Mouse (Mus musculus) C2C12 (cell line): Measurements from ENCODE around the gene Slit1. TPM values are rescaled to one million over a fixed set of nuclear protein-coding genes. Genes with fewer than 3 reads are reported as not detected.

Experiments used
- H3K27me3 ChIP-seq: one replicate; pipeline ENCODE4 v1.6.1; 2011; ENCODE audit not compliant: control insufficient read depth, insufficient read depth, insufficient read length
- H3K36me3 ChIP-seq: one replicate; pipeline ENCODE4 v1.6.1; 2011; ENCODE audit not compliant: control insufficient read depth, insufficient read depth
- H3K4me3 ChIP-seq: one replicate; pipeline ENCODE4 v1.5.1; 2011; ENCODE audit warnings: mild to moderate bottlenecking, control low read depth; ENCODE audit not compliant: poor library complexity, insufficient read depth, severe bottlenecking
- H3K79me2 ChIP-seq: one replicate; pipeline ENCODE4 v1.6.1; 2011; ENCODE audit not compliant: control insufficient read depth, insufficient read depth
- H3K79me3 ChIP-seq: one replicate; pipeline ENCODE4 v1.6.1; 2011; ENCODE audit warnings: low read depth, control low read depth
- H3ac ChIP-seq: one replicate; pipeline ENCODE3; 2011; ENCODE audit warnings: low read depth; ENCODE audit not compliant: control insufficient read depth, insufficient read length
- CEBPB ChIP-seq: IDR thresholded peaks from one replicate; pipeline ENCODE4 v1.6.1; 2011; ENCODE audit warnings: low read depth, mild to moderate bottlenecking, control low read depth, moderate library complexity
- CTCF ChIP-seq: IDR thresholded peaks from one replicate; pipeline ENCODE4 v1.5.1; 2011; ENCODE audit not compliant: control insufficient read depth, insufficient read depth, insufficient read length
- FOSL1 ChIP-seq: IDR thresholded peaks from one replicate; pipeline ENCODE4 v1.8.0; 2011; ENCODE audit warnings: mild to moderate bottlenecking, low read length; ENCODE audit not compliant: poor library complexity, insufficient read depth, severe bottlenecking
- MAX ChIP-seq: IDR thresholded peaks from one replicate; pipeline ENCODE4 v1.6.1; 2011; ENCODE audit warnings: mild to moderate bottlenecking, control low read depth
- MYOD1 ChIP-seq: IDR thresholded peaks from one replicate; pipeline ENCODE4 v1.6.1; 2011; ENCODE audit warnings: low read depth; ENCODE audit not compliant: control insufficient read depth, insufficient read length
- MYOG ChIP-seq: IDR thresholded peaks from one replicate; pipeline ENCODE4 v1.6.1; 2011; ENCODE audit not compliant: control insufficient read depth, insufficient read length; ENCODE audit errors: extremely low read depth
- USF1 ChIP-seq: IDR thresholded peaks from one replicate; pipeline ENCODE4 v1.6.1; 2011; ENCODE audit warnings: low read depth, mild to moderate bottlenecking, control low read depth, moderate library complexity
- polyA plus RNA-seq: library from polyadenylated mRNA; unstranded; fragments of >200 nt; fragmentation: generic; extraction: Trizol; gene quantifications from one replicate; pipeline ENCODE4 v1.2.1, GENCODE M21; 2012; ENCODE audit warnings: missing spikeins

The Slit1 gene
- polyA plus RNA-seq, 1 experiment: not detected

DNA sequence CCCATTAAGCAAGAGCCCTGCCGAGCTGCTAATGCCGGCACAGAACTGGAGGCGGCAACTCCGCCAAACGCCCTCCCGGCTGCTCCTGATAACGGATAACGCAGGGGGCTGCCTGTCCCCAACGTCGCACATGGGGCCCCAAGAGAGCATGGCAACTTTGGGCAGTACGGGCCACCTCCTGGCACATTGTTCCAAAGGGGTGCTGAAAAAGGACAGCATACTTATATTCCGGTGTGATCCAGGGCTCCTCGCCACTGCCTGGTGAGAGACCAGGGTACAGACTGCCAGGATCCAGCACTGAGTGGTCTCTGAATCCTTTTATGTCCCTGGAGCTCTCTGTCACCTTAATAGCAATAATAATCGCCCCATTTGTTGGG is 5.0 kb downstream of the Slit1 start:
- peaks cover 90% of the 10 kb centered on the region for H3K27me3 ChIP-seq
- H3K79me2 ChIP-seq: no peaks in the 10 kb centered on the region
- no peaks in the 10 kb centered on the region for H3K36me3 ChIP-seq
- no peak overlapping the region for H3ac ChIP-seq
- no peak overlapping the region for H3K4me3 ChIP-seq
- H3K79me3 ChIP-seq: no peaks in the 10 kb centered on the region
- no peak for TF ChIP-seq MAX
- TF ChIP-seq USF1: no peak
- no peak for TF ChIP-seq MYOG
- TF ChIP-seq FOSL1: no peak
- no peak for TF ChIP-seq MYOD1
- no peak for TF ChIP-seq CTCF
- TF ChIP-seq CEBPB: no peak

DNA sequence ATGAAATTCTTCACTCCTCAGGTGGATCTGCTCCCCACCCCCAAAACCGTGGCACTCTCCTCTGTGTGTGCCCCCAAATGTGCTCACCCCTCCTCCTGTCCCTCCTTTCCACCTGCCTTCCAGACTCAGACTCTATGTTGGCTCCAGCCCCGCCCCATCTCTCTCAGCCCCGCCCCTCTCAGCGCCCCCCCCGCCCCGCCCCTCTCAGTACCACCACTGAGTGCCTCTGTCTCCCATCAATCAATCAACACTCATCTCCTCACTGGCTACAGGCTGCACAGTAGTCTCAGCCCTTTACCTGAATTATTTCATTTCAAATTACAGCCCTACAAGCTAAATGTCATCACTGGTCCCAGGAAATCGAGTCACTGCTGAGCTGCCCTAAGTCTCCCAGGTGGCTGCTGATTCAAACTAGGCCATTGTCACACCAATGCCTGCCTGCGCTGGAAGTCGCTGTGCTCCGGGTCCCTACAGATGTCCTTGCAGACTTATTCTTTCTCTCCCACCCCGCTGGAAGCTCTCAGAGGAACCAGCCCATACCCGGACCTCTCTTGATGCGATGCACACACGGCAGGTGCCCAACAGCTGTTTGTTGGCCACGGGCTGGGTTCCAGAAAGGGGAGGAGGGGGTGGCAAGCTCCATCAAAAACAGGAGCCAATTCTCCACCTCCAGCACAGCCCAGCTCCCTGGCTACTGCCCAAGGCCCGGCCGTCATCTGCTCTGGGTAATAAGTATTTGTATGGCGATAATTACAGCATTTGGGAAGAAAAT is 5.6 kb downstream of the Slit1 start:
- no peak overlapping the region for H3K4me3 ChIP-seq
- no peaks in the 10 kb centered on the region for H3K36me3 ChIP-seq
- H3K27me3 ChIP-seq: peaks cover 87% of the 10 kb centered on the region
- H3K79me3 ChIP-seq: no peaks in the 10 kb centered on the region
- no peaks in the 10 kb centered on the region for H3K79me2 ChIP-seq
- TF ChIP-seq FOSL1 (no peak), MYOG (no peak), USF1 (no peak), CEBPB (no peak), MYOD1 (no peak), MAX (no peak), CTCF (no peak)
- no peak overlapping the region for H3ac ChIP-seq

DNA sequence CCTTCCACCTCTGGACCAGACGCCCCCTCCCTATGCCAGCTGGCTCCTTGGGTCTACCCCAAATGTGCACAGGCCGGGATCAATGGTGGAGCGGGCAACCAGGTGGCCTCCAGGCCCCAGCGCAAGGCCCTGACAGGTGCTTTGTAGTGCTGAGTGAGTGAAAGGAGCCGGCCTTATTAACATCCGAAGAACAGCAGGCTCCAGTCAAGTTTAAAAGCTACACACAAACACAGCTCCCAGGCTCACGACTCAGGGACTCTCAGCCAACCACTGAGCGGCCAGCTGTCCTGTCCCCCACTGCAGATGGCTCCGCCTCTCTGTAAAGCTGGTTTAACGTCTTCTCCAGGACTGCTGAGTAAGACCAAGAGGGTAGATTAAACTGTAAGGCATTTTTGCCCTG is 8.8 kb downstream of the Slit1 start:
- Histone ChIP-seq H3K36me3 (no peaks in the 10 kb centered on the region), H3K4me3 (no peak overlapping the region), H3ac (no peak overlapping the region), H3K79me2 (no peaks in the 10 kb centered on the region), H3K27me3 (peaks cover 62% of the 10 kb centered on the region), H3K79me3 (no peaks in the 10 kb centered on the region)
- no peak for TF ChIP-seq USF1
- no peak for TF ChIP-seq MYOG
- no peak for TF ChIP-seq MAX
- no peak for TF ChIP-seq CTCF
- TF ChIP-seq FOSL1: no peak
- no peak for TF ChIP-seq CEBPB
- TF ChIP-seq MYOD1: no peak

DNA sequence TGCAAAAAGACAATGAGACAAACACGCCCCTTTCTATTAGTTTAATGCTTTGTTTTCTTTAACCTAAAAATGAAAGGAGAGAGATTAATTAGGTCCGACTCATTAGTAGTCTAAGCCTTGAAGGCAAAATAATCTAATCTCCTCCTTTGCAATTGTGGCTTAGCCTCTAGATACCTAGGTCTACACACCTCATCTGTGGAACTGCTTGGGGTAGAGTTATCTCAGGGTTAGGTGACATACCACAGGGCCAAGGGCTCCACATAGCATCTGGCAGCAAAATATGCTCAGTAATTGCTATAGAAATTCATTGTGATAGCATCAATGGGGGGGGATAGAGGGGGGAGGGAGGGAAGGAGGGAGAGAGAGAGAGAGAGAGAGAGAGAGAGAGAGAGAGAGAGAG is 18.0 kb downstream of the Slit1 start:
- H3ac ChIP-seq: no peak overlapping the region
- no peaks in the 10 kb centered on the region for H3K36me3 ChIP-seq
- H3K4me3 ChIP-seq: no peak overlapping the region
- no peaks in the 10 kb centered on the region for H3K79me3 ChIP-seq
- peaks cover 20% of the 10 kb centered on the region for H3K27me3 ChIP-seq
- H3K79me2 ChIP-seq: no peaks in the 10 kb centered on the region
- TF ChIP-seq USF1 (no peak), FOSL1 (no peak), CEBPB (no peak)

DNA sequence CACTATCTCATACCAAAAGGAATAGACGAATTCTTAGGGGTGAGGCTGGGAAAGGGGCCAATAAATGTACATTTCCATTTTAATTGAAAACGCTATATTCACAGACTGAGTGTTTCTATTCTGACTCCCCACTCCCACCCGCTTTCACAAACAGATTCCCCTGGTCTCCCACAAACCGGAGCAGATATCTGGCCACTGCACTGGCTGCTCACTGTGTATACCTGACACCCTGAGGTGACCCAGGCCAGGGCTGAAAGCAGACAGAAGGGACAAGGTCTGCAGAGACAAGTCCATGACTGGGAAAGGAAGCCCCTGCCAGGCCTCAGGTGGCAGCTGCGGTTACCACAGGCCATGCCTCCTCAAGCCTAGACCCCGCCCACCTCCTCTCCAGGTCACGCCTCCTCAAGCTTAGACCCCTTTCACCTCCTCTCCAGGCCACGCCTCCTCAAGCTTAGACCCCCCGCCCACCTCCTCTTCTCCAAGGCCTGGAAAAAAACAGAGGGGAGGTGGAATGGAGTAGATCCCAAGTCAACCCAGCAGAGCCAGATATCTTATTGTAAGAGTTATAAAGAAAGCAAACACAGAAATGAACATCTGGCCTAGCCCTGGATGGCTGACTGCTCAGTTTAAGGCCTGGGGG is 18.5 kb downstream of the Slit1 start:
- Histone ChIP-seq H3K27me3 (peaks cover 20% of the 10 kb centered on the region), H3K79me2 (no peaks in the 10 kb centered on the region), H3K79me3 (no peaks in the 10 kb centered on the region), H3ac (no peak overlapping the region), H3K4me3 (no peak overlapping the region), H3K36me3 (no peaks in the 10 kb centered on the region)
- TF ChIP-seq CEBPB: no peak
- TF ChIP-seq MAX: no peak
- no peak for TF ChIP-seq CTCF

DNA sequence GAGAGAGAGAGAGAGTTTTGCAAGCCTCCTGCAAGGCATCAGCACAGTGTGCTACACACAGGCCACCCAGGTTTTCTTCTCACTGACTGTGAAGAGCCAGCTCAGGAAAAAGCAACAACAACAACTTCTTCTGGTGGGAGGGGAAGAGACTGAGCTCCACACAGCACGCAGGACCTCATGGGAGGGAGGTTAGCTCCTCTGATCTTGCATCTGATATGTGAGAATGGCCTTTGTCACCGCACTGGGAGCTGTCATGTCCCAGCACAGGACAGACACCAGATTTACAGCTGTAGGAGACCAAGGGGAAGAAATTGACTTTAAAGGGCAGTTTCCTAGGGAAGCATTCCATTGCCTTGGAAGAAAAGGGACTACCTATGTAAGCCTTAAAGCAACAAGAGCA is 20.1 kb downstream of the Slit1 start:
- H3K27me3 ChIP-seq: peaks cover 25% of the 10 kb centered on the region
- no peaks in the 10 kb centered on the region for H3K79me3 ChIP-seq
- H3K79me2 ChIP-seq: no peaks in the 10 kb centered on the region
- H3ac ChIP-seq: no peak overlapping the region
- no peaks in the 10 kb centered on the region for H3K36me3 ChIP-seq
- H3K4me3 ChIP-seq: no peak overlapping the region
- TF ChIP-seq USF1 (no peak), CTCF (no peak), MAX (no peak), MYOD1 (no peak), FOSL1 (no peak), MYOG (no peak), CEBPB (no peak)
